Mouse (Mus musculus) R1 (cell line): ENCODE results near the gene Slc19a1.

Experiments used
- DNase-seq: peaks from one replicate; pipeline ENCODE4 v3.0.0-alpha.2; 2018; ENCODE audit warnings: low read depth, low spot score

Gene Slc19a1

GRCm38 (mm10) chr10:77032591-77033322, 716 bp downstream of the Slc19a1 start:
- DNase-seq = peak; percentile 96

- peak; percentile 48 for DNase-seq
Observed at GRCm38 (mm10) chr10:77033323-77034025, 1.4 kb downstream of the Slc19a1 start.

GRCm38 (mm10) chr10:77035487-77035886, 3.4 kb downstream of the Slc19a1 start:
- DNase-seq = no peak

- DNase-seq = no peak
Observed at GRCm38 (mm10) chr10:77038579-77039174, 6.6 kb downstream of the Slc19a1 start.

DNA sequence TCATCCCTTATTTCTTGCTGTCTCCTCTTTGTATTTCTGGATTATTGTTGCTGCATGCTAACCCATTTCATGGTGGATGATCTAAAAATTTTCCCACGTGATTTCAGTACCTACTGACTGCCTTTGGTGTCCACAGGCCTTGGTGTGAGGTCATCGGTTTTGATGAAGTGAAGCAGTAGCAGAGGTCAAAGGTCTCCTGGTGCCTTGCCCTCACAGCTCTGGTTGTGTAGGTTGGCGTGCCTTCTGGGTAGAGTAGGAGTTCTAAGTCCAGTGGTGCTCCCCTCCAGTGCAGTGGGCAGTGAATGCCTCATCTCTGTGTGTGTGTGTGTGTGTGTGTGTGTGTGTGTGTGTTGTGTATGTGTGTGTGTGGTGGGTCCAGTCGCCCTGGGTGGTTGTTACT, 16.2 kb downstream of the Slc19a1 start:
- no peak for DNase-seq

GRCm38 (mm10) chr10:77048606-77049005, 16.6 kb downstream of the Slc19a1 start:
- DNase-seq = peak; percentile 53

DNA sequence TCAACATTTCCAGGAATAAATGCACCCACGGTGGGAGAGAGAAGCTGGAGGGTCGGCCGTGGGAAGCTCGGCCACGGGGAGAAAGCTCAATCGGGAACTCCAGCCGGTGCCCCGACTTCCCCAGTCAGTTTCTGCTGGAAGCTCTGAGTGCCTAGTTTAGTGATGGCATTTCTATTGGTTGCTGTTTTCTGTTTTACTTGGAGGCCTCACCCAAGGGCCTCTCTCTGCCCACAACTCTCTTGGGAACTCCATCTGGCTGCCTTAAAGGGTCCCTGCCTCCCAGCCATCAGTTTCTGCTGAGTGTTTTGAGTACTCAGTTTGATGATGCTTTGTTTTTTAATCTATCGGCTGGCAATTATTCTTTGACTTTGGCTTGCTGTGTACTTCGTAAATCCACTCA, 24.7 kb downstream of the Slc19a1 start:
- no peak for DNase-seq

GRCm38 (mm10) chr10:77061426-77061825, 29.4 kb downstream of the Slc19a1 start:
- DNase-seq = no peak

DNA sequence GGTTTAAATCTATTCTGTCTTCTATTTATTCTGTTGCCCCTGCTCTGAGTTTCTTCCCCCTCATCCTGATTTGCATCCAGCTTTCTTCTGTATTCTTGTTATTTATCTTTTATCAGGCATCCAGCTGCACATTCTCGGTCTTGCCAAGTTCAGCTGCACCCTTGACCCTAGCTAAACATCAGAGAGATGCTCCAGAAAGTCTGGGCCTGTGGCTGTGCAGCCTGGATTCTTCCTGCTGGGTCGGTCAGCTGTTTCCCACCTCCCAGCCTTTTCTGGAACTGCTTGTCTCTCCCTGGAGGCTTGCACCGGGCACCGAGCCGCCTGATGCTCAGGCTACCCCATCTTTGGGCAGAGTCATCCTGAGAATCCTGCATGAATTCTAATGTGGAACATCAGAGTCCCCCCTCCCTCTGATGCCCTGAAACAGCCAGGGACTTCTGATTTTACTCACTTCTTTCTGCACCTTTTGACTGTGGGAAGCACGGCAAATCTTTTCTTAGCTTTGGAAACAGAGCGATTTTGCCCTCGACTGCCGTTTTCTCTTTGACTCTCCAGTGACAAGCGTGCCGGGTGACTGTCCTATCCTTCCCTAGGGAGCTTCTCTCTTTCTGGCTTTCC, 30.5 kb downstream of the Slc19a1 start:
- DNase-seq = no peak

DNA sequence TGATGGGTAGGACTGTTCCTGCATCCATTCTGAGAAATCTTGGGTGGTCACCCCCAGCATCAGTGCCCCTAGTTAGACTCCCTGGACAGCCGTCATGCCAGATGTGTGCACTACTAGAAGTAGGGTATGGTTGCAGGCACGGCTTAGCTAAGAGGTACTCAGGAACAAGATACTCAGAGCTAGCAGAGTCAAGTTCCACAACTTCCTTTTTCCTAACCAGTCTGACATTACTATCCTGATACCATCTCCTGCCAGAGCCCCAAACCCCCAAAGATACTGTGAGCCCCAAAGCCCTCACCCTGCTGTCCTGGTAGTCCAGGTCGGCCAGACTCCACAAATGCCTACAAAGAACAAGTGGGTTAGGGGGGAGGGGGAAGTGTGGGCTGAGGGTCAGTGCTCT, 32.2 kb downstream of the Slc19a1 start:
- DNase-seq = no peak

- DNase-seq = peak; percentile 56
Observed at GRCm38 (mm10) chr10:77064659-77065058, 32.6 kb downstream of the Slc19a1 start.

- no peak for DNase-seq
Observed at GRCm38 (mm10) chr10:77068469-77068868, 36.4 kb downstream of the Slc19a1 start.

DNA sequence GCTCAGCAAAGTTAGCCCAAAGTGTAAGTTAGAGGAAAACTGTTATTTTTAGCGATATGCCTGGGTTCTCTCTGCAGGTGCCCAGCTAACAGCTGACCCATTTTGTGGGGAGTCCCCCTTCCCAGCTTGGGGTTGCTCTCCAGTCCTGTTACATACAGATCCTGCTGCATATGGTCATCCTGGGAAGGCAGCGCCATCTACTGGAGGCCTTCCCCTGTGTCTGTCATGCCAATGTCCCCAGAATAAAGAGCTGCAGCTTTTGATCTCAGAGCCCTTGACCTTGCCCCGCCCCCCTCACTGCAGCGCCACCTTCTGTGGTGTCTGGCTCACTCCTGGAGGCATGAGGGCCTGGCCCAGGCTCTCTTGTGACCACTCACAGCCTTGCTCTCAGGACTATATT, 38.0 kb downstream of the Slc19a1 start:
- peak; percentile 85 for DNase-seq

DNA sequence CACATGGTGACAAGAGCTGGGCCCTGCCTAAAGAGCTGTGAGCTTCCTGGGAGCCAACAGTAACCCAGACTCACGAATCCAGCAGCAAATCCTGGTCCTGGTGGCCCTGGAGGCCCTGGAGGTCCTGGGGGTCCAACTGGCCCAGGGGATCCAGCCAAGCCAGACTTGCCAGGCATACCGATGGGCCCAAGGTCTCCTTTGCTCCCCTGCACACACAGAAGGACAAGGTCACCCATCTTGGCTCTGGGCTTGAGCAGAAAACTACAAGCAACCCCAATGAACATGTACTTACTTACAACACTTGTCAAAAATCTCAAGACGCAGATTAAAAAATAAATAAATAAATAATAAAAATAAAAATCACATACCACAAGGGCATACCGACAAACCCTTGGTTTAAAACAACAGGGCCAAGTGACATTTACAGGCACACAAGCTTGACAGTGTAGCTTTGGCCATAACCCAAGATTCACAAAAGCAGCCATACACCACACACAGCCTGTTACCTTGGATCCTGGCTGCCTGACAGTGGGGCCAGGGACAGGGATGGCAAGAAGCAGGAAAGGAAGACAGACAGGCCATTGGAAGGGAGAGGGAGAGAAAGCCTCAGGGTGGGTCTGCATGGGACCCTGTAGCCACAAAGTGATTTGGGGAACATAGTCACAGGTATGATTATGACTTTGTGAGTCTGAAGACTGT, 42.4 kb downstream of the Slc19a1 start:
- DNase-seq = no peak

DNA sequence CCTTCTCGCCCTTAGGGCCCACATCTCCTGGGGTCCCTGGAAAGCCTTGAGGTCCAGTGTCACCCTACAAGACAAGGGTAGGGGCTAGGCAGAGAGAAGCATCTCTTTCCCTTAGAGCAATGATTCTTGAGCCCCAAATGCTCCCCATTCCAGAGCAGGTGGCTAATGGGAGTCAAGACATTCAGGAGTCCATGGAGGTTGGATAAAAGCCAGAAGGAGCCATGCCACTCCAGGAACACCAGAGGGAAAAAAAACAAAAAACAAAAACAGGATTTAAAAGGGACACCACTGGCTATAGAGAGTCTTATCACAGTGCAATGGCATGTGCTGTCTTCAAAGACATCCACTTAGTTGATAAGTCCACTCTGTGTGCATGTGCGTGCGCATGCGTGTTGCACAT, 46.4 kb downstream of the Slc19a1 start:
- no peak for DNase-seq

DNA sequence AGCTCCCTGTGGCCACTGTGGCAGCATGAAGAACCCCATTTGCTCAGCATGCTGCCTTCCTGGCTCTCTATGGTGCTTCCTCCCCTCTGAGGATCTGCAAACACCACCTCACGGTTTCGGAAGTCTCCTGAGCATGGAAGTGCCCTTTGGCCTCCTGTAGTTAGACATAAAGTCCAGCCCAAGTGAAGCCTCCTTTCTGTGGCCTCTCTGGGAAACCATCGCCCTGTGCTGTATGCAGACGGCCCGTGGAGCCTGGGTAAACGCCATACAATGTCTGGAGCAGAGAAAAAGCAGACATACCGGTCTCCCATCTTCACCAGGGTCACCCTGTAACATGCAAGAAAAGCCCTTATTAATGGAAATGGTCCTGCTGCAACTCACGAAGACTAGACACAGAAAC, 46.9 kb downstream of the Slc19a1 start:
- DNase-seq = no peak

DNA sequence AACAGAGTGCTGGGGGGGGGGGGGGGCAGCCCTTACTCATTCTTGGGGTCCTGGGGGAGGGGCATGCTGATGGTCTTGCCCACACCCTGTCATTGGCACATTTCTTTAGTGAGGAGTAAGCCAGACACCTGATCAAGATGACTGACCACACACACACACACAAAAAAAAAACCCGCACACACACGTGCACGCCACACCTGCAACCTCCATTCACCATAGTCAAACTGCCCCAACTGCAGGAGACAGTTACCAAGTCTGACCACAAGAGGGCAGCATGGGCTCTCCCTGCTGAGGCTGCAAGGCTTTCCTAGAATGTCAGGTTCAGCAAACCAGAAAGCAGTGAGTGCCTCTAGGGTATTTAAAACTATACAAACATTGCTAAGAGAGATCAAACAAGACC, 50.4 kb downstream of the Slc19a1 start:
- peak; percentile 80 for DNase-seq

GRCm38 (mm10) chr10:77082921-77083320, 50.9 kb downstream of the Slc19a1 start:
- DNase-seq = no peak

GRCm38 (mm10) chr10:77084568-77084967, 52.5 kb downstream of the Slc19a1 start:
- DNase-seq = no peak

GRCm38 (mm10) chr10:77089336-77089735, 57.3 kb downstream of the Slc19a1 start:
- DNase-seq = no peak

- DNase-seq = no peak
Observed at GRCm38 (mm10) chr10:77090063-77090462, 58.0 kb downstream of the Slc19a1 start.
